Mouse (Mus musculus): Measurements from ENCODE around the gene Slc22a12.

DNA sequence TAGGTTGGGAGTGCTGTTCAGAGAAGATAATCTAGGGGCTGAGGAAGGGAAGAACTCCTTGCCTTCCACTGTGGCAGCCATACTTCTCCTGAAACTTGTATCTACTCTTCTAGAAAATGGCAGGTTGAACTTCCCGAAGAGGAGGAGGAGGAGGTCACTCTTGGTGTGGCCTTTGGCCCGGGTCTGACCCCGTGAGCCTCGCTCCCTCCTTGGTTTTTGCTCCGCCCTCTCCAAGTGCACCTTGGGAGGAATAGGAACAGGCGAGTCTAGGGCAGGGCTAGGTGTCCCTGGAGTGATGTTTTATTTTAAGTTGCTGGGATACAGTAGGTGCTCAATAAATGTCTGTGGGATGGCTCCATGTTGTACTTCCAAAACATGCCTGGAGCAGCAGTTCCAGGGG is 27.9 kb downstream of the Slc22a12 start:
- TF ChIP-seq CTCF (IDR thresholded peaks at IDR 0.05; ENCODE audit: insufficient read depth, low read length) (no peak), POLR2A (IDR thresholded peaks at IDR 0.05; ENCODE audit: borderline replicate concordance, extremely low read depth, low read depth, low read length) (no peak)

Data from lung, adult 2 months (tissue).